Mouse (Mus musculus): ENCODE measurements around the gene B630019K06Rik. TPM values are rescaled to one million over a fixed set of nuclear protein-coding genes. Genes with fewer than 3 reads are reported as not detected.
A peak's percentile ranks its signal among the peaks of the same experiment; 100 is the strongest.
"Not testable (repeated sequence)": the region's sequence is repeated elsewhere in the genome, so short reads cannot be mapped to it uniquely, and the experiment has no call there.

The B630019K06Rik gene
- polyA plus RNA-seq (2012; ENCODE audit: insufficient read depth, insufficient read length, low replicate concordance, missing spikeins): not detected in 2 replicates

- 17% methylated on average over 79 of the region's 95 CpGs for WGBS
- TF ChIP-seq POLR2A (IDR thresholded peaks at IDR 0.05; ENCODE audit: insufficient read depth, low read depth, low read length) (0 out of 2 replicates have a peak, but pooled peaks have one; percentile 24), CTCF (IDR thresholded peaks at IDR 0.05; ENCODE audit: insufficient read depth, low read depth, low read length) (no peak)
- Histone ChIP-seq H3K27ac (ENCODE audit: insufficient read depth, low read depth, low read length) (peak within 1 kb of the TSS; percentile 73), H3K4me1 (ENCODE audit: control insufficient read depth, insufficient read depth, low read length) (no peaks in the 10 kb centered on the region), H3K4me3 (ENCODE audit: insufficient read depth, low read depth, low read length) (peak within 1 kb of the TSS; percentile 53)
Observed at GRCm38 (mm10) chrX:8892343-8893155, at the start of gene B630019K06Rik. Gene B630019K06Rik, plus strand, starts transcription at chrX:8892382.

GRCm38 (mm10) chrX:8843694-8844093, 48.5 kb upstream of the B630019K06Rik start, which contains the start of gene Gm6592:
Gene Gm6592, plus strand, starts transcription at chrX:8843994.
- no peaks in the 10 kb centered on the region for H3K4me1 ChIP-seq (ENCODE audit: control insufficient read depth, insufficient read depth, low read length)
- H3K4me3 ChIP-seq (ENCODE audit: insufficient read depth, low read depth, low read length): no peak within 1 kb of the TSS
- WGBS: 77% methylated on average over 1 of the region's 1 CpGs
- TF ChIP-seq POLR2A (IDR thresholded peaks at IDR 0.05; ENCODE audit: insufficient read depth, low read depth, low read length) (no peak), CTCF (IDR thresholded peaks at IDR 0.05; ENCODE audit: insufficient read depth, low read depth, low read length) (no peak)
- no peak within 1 kb of the TSS for H3K27ac ChIP-seq (ENCODE audit: insufficient read depth, low read depth, low read length)

DNA sequence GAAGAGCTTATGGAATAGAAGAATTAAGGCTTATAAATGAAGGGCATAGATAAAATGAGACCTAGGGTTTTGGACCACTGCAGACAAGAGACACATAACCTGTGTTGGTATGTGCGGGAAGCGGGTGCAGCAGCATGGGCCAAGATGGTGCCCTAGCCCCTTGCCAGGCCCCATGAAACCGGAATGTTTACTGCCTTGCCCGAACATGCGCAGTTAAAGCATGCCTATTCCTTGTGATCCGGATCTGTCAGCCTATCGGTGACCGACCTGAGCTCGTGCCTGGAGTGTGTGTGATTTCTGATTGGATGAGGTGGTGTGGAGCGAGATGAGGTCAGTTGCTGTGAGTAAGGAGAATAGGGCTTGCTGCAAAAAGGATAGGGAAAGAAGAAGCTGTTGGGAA, 39.7 kb upstream of the B630019K06Rik start:
- 96% methylated on average over 10 of the region's 10 CpGs for WGBS
- Histone ChIP-seq H3K4me3 (ENCODE audit: insufficient read depth, low read depth, low read length) (no peak overlapping the region), H3K4me1 (ENCODE audit: control insufficient read depth, insufficient read depth, low read length) (no peaks in the 10 kb centered on the region), H3K27ac (ENCODE audit: insufficient read depth, low read depth, low read length) (no peak overlapping the region)
- no peak for TF ChIP-seq CTCF (IDR thresholded peaks at IDR 0.05; ENCODE audit: insufficient read depth, low read depth, low read length)
- TF ChIP-seq POLR2A (IDR thresholded peaks at IDR 0.05; ENCODE audit: insufficient read depth, low read depth, low read length): no peak

GRCm38 (mm10) chrX:8864331-8864730, 27.9 kb upstream of the B630019K06Rik start:
- H3K4me3 ChIP-seq (ENCODE audit: insufficient read depth, low read depth, low read length); H3K4me1 ChIP-seq (ENCODE audit: control insufficient read depth, insufficient read depth, low read length); H3K27ac ChIP-seq (ENCODE audit: insufficient read depth, low read depth, low read length): not testable (repeated sequence)
- 5% methylated on average over 3 of the region's 3 CpGs for WGBS

DNA sequence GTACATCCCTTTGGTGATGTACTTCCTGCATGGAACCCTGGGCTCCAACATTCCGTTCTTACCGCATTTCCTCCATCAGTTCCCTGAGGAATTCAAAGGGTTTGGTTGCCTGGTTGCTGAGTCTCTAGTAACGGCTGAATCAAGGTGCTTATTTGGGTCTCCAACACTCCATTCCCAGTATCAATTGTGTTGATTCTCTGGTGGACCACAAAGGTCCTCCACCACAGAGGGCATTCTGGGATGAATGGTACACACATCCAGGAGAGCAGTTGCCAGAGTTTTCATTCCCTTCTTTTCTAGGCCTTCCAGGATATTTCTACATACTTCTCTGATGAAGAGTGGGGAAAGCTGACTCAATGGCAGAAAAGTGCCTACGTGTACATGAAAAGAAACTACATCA, 18.2 kb upstream of the B630019K06Rik start, which contains the start of gene Gm5751:
Gene Gm5751 (plus strand): TSS at position 301 of the 400 bp plus-strand sequence.
- not testable (repeated sequence) for H3K4me3 ChIP-seq (ENCODE audit: insufficient read depth, low read depth, low read length); H3K4me1 ChIP-seq (ENCODE audit: control insufficient read depth, insufficient read depth, low read length); H3K27ac ChIP-seq (ENCODE audit: insufficient read depth, low read depth, low read length)
- WGBS: 99% methylated on average over 4 of the region's 4 CpGs

GRCm38 (mm10) chrX:8884336-8884735, 7.8 kb upstream of the B630019K06Rik start:
- H3K4me3 ChIP-seq (ENCODE audit: insufficient read depth, low read depth, low read length): no peak overlapping the region
- 69% methylated on average over 4 of the region's 4 CpGs for WGBS
- no peaks in the 10 kb centered on the region for H3K4me1 ChIP-seq (ENCODE audit: control insufficient read depth, insufficient read depth, low read length)
- no peak overlapping the region for H3K27ac ChIP-seq (ENCODE audit: insufficient read depth, low read depth, low read length)
- TF ChIP-seq POLR2A (IDR thresholded peaks at IDR 0.05; ENCODE audit: insufficient read depth, low read depth, low read length): no peak
- no peak for TF ChIP-seq CTCF (IDR thresholded peaks at IDR 0.05; ENCODE audit: insufficient read depth, low read depth, low read length)

DNA sequence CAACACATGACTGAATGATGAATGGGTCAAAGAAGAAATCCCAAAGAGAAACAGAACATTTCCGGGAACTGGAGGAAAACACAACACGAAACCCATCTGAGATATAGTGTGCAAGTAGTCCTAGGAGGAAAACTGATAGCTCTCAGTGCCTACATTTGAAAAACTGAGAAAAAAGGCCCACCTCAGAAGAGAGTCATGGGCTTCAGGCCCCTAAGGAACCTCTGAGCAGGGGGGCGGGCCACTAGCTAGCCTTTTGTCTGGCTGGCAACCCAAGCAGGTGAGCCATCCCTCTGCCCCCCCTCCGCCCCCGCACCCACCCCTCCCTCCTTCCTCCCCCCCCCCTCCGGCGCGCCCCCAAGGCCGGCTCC, 223 bp upstream of the B630019K06Rik start:
- Histone ChIP-seq H3K4me3 (ENCODE audit: insufficient read depth, low read depth, low read length) (peak overlapping the region; percentile 53; the same call in 1 of the 2 replicates), H3K27ac (ENCODE audit: insufficient read depth, low read depth, low read length) (no peak overlapping the region), H3K4me1 (ENCODE audit: control insufficient read depth, insufficient read depth, low read length) (no peaks in the 10 kb centered on the region)
- 17% methylated on average over 7 of the region's 9 CpGs for WGBS
- TF ChIP-seq POLR2A (IDR thresholded peaks at IDR 0.05; ENCODE audit: insufficient read depth, low read depth, low read length): no peak
- TF ChIP-seq CTCF (IDR thresholded peaks at IDR 0.05; ENCODE audit: insufficient read depth, low read depth, low read length): no peak

GRCm38 (mm10) chrX:8893182-8893651, 1.0 kb downstream of the B630019K06Rik start:
- no peak for TF ChIP-seq CTCF (IDR thresholded peaks at IDR 0.05; ENCODE audit: insufficient read depth, low read depth, low read length)
- TF ChIP-seq POLR2A (IDR thresholded peaks at IDR 0.05; ENCODE audit: insufficient read depth, low read depth, low read length): no peak; the same call in 1 of the 2 replicates
- Histone ChIP-seq H3K4me1 (ENCODE audit: control insufficient read depth, insufficient read depth, low read length) (no peaks in the 10 kb centered on the region), H3K27ac (ENCODE audit: insufficient read depth, low read depth, low read length) (peak overlapping the region; percentile 27), H3K4me3 (ENCODE audit: insufficient read depth, low read depth, low read length) (peak overlapping the region; percentile 53)
- WGBS: 24% methylated on average over 42 of the region's 42 CpGs

DNA sequence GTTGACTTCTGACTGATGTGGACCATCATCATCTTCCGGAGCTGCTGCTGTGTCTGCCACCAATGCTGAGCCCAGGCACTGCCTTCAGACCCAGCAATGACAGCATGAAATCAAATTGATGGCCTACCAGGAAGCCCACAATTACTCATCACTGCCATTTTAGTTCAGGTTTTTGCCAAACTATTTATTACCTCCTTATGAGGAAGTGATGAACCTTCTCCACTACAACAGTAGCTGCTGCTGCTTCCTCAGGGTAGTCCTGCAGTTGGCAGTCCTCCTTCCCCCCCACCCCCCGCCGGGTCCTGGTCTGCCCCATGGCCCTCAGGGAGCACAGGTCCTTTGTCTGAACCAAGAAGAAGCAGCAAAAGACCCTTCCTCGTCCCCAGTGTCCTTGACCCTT, 8.6 kb downstream of the B630019K06Rik start:
- no peak for TF ChIP-seq POLR2A (IDR thresholded peaks at IDR 0.05; ENCODE audit: insufficient read depth, low read depth, low read length)
- no peak for TF ChIP-seq CTCF (IDR thresholded peaks at IDR 0.05; ENCODE audit: insufficient read depth, low read depth, low read length)

More for the DNA sequence above, 8.6 kb downstream of the B630019K06Rik start:
- H3K4me1 ChIP-seq (ENCODE audit: control insufficient read depth, insufficient read depth, low read length): no peaks in the 10 kb centered on the region
- H3K4me3 ChIP-seq (ENCODE audit: insufficient read depth, low read depth, low read length): no peak overlapping the region
- WGBS: 78% methylated on average over 4 of the region's 4 CpGs
- H3K27ac ChIP-seq (ENCODE audit: insufficient read depth, low read depth, low read length): no peak overlapping the region

All from olfactory bulb, adult 2 months (tissue).